Mouse (Mus musculus) liver, embryonic 11.5 days (tissue): ENCODE results near the gene C9. TPM values are rescaled to one million over a fixed set of nuclear protein-coding genes. Genes with fewer than 3 reads are reported as not detected.

Experiments used
- ATAC-seq: fragments of 200-750 bp; cut with Nextera tagmentation; replicated peaks from 2 replicates; pipeline ENCODE4 v1.8.0; 2017; ENCODE audit warnings: moderate number of reproducible peaks, mild to moderate bottlenecking, moderate TSS enrichment, moderate library complexity; ENCODE audit not compliant: low FRiP score
- DNase-seq: peaks from one replicate; pipeline ENCODE4 v3.0.0-alpha.2; 2017; ENCODE audit warnings: low spot score
- H3K27ac ChIP-seq: fragments of 300-500 bp; sonication (generic); 2 replicates; pipeline ENCODE4 v1.5.1; 2014; ENCODE audit warnings: mild to moderate bottlenecking, low read depth, low read length, control low read depth
- H3K27me3 ChIP-seq: fragments of 300-500 bp; sonication (generic); replicated peaks from 2 replicates; pipeline ENCODE4 v1.6.1; 2014; ENCODE audit warnings: low read length, mixed read lengths; ENCODE audit not compliant: control insufficient read depth, insufficient read depth
- H3K36me3 ChIP-seq: fragments of 300-500 bp; sonication (generic); 2 replicates; pipeline ENCODE4 v1.6.1; 2014; ENCODE audit warnings: mild to moderate bottlenecking, low read length, moderate library complexity, mixed read lengths; ENCODE audit not compliant: control insufficient read depth, insufficient read depth
- H3K4me1 ChIP-seq: fragments of 300-500 bp; sonication (generic); replicated peaks from 2 replicates; pipeline ENCODE4 v1.6.1; 2014; ENCODE audit warnings: low read length, mixed read lengths; ENCODE audit not compliant: control insufficient read depth, insufficient read depth
- H3K4me2 ChIP-seq: fragments of 300-500 bp; sonication (generic); 2 replicates; pipeline ENCODE4 v1.6.1; 2014; ENCODE audit warnings: mild to moderate bottlenecking, control low read depth, moderate library complexity
- H3K4me3 ChIP-seq: fragments of 300-500 bp; sonication (generic); 2 replicates; pipeline ENCODE4 v1.5.1; 2014; ENCODE audit warnings: low read depth, low read length, control low read depth
- H3K9ac ChIP-seq: fragments of 300-500 bp; sonication (generic); 2 replicates; pipeline ENCODE4 v1.6.1; 2014; ENCODE audit warnings: low read depth, low read length, control low read depth
- H3K9me3 ChIP-seq: fragments of 300-500 bp; sonication (generic); 2 replicates; pipeline ENCODE4 v1.6.1; 2016; ENCODE audit warnings: low read length, inconsistent platforms, mixed read lengths; ENCODE audit not compliant: control insufficient read depth
- WGBS: fragments of 180-500 bp; shearing (Covaris S2); extraction: QIAGEN DNeasy Blood & Tissue Kit; methylation state at CpG from one replicate; pipeline ENCODE4 v1.1.7; 2014; 5-methylcytosine and 5-hydroxymethylcytosine counted together
- polyA plus RNA-seq: library from polyadenylated mRNA; unstranded; fragments of >200 nt; fragmentation: Nextera tagmentation; extraction: Ambion mirVana; gene quantifications from 2 replicates; pipeline ENCODE4 v1.2.1, GENCODE M21; 2014

C9 gene
- polyA plus RNA-seq, 1 experiment from 2014 or later, result 0.15 TPM

- H3K27me3 ChIP-seq, result no peaks in the 10 kb centered on the region
- no peak for DNase-seq
- H3K36me3 ChIP-seq, result no peaks in the 10 kb centered on the region
- no peaks in the 10 kb centered on the region for H3K4me1 ChIP-seq
- ATAC-seq, result no peak
- no peak overlapping the region for H3K4me3 ChIP-seq
- H3K9me3 ChIP-seq, result no peaks in the 10 kb centered on the region
- 83% methylated on average over 10 of the region's 10 CpGs for WGBS
- no peak overlapping the region for H3K9ac ChIP-seq
- H3K27ac ChIP-seq, result no peak overlapping the region
- H3K4me2 ChIP-seq, result no peak overlapping the region
Measured at GRCm38 (mm10) chr15:6498396-6499070, 53.4 kb downstream of the C9 start.

DNA sequence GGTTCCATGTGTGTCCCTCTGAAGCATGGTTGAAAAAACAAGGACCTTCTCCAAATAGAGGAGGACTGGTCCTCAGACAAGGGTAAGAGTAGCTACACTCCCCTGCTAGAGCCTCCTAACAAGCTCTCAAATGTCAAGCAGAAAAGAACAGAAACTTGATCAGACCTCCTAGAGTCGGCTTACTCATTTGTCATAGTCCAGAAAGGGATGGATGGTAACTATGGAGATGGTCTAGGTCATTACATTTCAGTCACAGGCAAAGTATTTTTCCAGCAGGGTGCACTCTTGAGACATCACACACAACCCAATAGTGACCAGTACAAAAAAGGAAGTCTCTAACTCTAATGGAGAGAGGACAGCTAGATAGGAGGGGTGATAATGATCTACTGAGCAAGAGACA lies 55.7 kb downstream of the C9 start:
- DNase-seq (no peak), ATAC-seq (peak; percentile 54; the same call in 1 of the 2 replicates)
- Histone ChIP-seq H3K27ac (no peak overlapping the region), H3K4me3 (no peak overlapping the region), H3K36me3 (no peaks in the 10 kb centered on the region), H3K4me2 (no peak overlapping the region), H3K27me3 (no peaks in the 10 kb centered on the region), H3K9ac (no peak overlapping the region), H3K4me1 (no peaks in the 10 kb centered on the region), H3K9me3 (no peaks in the 10 kb centered on the region)
- WGBS, result 32% methylated on average over 1 of the region's 1 CpGs

GRCm38 (mm10) chr15:6517525-6517924 lies 72.4 kb downstream of the C9 start:
- Histone ChIP-seq H3K9ac (no peak overlapping the region), H3K27me3 (no peaks in the 10 kb centered on the region), H3K36me3 (no peaks in the 10 kb centered on the region), H3K4me2 (no peak overlapping the region), H3K9me3 (no peaks in the 10 kb centered on the region), H3K27ac (no peak overlapping the region), H3K4me3 (no peak overlapping the region), H3K4me1 (peaks cover 14% of the 10 kb centered on the region)
- WGBS, result 83% methylated on average over 1 of the region's 1 CpGs
- DNase-seq (no peak), ATAC-seq (no peak)

DNA sequence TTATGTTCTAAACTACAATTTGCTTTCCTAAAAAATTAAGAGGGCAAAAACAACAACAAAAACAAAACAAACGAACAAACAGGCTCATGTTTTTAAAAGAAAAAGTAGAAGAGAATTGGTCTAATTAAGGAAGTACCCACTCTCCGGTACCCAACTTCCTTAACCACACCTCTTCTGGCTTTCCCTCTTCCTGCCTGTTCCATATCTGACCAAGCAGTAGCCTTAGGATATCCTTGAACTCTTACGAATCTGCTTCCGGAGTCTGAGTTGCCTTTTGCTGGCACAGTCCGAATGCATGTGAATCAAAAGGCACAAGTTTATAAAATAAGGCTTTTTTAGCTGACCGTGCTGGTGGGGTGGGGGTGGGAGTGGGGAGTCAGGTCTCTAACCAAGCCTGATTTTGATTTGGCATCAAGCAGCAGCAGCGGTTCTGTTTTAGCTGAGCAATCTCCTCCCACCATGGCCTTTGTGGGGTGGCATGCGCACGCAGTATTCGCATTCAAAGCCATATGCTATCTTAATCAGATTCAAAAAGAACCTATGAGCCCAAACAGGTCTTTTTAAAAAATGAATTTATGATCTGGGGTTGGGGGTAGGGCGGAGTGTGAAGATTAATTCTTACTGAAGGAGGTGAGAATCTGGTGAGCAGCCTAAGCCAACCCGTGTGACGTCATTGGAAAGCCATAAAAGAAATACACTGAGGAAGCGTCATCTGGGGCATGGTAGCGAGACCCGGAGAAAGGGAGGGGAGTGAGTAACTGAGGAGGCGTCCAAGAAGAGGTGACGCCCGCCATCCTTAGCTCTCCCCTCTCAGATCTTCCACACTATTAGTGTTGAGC lies 74.5 kb downstream of the C9 start:
- H3K4me1 ChIP-seq, result peaks cover 14% of the 10 kb centered on the region
- H3K9me3 ChIP-seq, result no peaks in the 10 kb centered on the region
- H3K36me3 ChIP-seq, result no peaks in the 10 kb centered on the region
- H3K27ac ChIP-seq, result peak overlapping the region; percentile 2
- H3K4me2 ChIP-seq, result peak overlapping the region; percentile 38
- 0 out of 2 replicates have a peak overlapping the region, but pooled peaks have one; percentile 4 for H3K4me3 ChIP-seq
- no peak overlapping the region for H3K9ac ChIP-seq
- H3K27me3 ChIP-seq, result no peaks in the 10 kb centered on the region
- no peak for DNase-seq
- WGBS, result 59% methylated on average over 19 of the region's 19 CpGs
- ATAC-seq, result no peak; the same call in 1 of the 2 replicates

GRCm38 (mm10) chr15:6520505-6521155 lies 75.5 kb downstream of the C9 start:
- H3K4me3 ChIP-seq, result no peak overlapping the region
- no peak overlapping the region for H3K9ac ChIP-seq
- H3K4me1 ChIP-seq, result peaks cover 14% of the 10 kb centered on the region
- no peaks in the 10 kb centered on the region for H3K36me3 ChIP-seq
- ATAC-seq (peak; percentile 73), DNase-seq (no peak)
- 28% methylated on average over 10 of the region's 10 CpGs for WGBS
- H3K27me3 ChIP-seq, result no peaks in the 10 kb centered on the region
- peak overlapping the region; percentile 38 for H3K27ac ChIP-seq
- peak overlapping the region; percentile 38 for H3K4me2 ChIP-seq
- no peaks in the 10 kb centered on the region for H3K9me3 ChIP-seq

DNA sequence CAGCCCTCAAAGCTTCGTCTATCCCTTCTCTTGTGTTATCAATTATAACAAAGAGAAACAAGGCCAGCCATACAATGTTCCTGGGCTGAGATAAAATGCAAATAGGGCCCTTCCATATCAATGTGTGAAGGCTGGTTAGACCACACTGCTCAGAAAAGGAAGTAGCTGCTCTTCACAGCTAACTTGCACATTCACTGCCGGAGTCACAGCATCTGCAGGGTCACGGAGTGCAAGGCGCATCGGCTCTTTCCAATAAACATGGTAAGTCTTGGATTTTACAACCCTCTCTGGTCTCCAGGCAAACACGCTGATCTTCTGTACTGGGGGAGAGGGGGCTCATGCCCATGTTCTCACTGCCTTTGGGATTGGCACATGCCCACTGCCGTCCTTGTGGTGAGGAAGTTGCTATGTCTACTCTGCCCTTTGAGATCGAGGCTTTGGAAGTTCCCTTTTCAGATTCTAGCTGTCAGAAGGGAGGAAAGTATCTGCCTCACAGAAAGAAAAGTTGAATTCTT lies 77.6 kb downstream of the C9 start, which contains the start of gene Fyb:
Fyb (plus strand) TSS at position 201 of the 515 bp plus-strand sequence.
- 32% methylated on average over 8 of the region's 8 CpGs for WGBS
- no peaks in the 10 kb centered on the region for H3K9me3 ChIP-seq
- H3K4me2 ChIP-seq, result peak within 1 kb of the TSS; percentile 67
- H3K27ac ChIP-seq, result peak within 1 kb of the TSS; percentile 63
- no peaks in the 10 kb centered on the region for H3K36me3 ChIP-seq
- ATAC-seq (peak; percentile 78), DNase-seq (no peak)
- peaks cover 14% of the 10 kb centered on the region for H3K4me1 ChIP-seq
- peak within 1 kb of the TSS; percentile 49; the same call in 1 of the 2 replicates for H3K9ac ChIP-seq
- no peaks in the 10 kb centered on the region for H3K27me3 ChIP-seq
- H3K4me3 ChIP-seq, result peak within 1 kb of the TSS; percentile 53

GRCm38 (mm10) chr15:6524801-6525200 lies 79.7 kb downstream of the C9 start:
- H3K4me3 ChIP-seq, result no peak overlapping the region
- no peaks in the 10 kb centered on the region for H3K36me3 ChIP-seq
- H3K4me2 ChIP-seq, result peak overlapping the region; percentile 18; the same call in 1 of the 2 replicates
- H3K27me3 ChIP-seq, result no peaks in the 10 kb centered on the region
- no peak overlapping the region for H3K9ac ChIP-seq
- H3K9me3 ChIP-seq, result no peaks in the 10 kb centered on the region
- ATAC-seq (no peak), DNase-seq (no peak)
- 0 out of 2 replicates have a peak overlapping the region, but pooled peaks have one; percentile 28 for H3K27ac ChIP-seq
- WGBS, result 63% methylated on average over 2 of the region's 2 CpGs
- H3K4me1 ChIP-seq, result peaks cover 10% of the 10 kb centered on the region

DNA sequence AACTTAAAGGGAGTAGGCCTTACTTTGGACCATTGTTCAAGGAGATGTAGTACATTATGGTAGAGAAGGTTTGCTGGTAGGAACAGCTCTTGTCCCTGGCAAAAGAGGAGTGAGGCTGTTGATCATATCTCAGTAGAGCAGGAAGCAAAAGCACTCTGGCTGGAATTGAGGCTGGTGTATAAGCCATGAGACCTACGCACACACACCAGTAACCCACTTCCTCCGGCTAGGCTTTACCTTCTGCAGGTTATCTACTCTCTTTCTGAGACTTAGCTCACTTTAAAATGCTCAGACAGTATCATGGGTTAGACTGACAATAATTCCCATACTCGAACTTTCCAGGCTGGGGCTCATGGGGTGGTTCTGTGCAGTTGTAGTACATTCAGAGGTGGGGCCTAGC lies 80.3 kb downstream of the C9 start:
- no peaks in the 10 kb centered on the region for H3K27me3 ChIP-seq
- H3K27ac ChIP-seq, result 0 out of 2 replicates have a peak overlapping the region, but pooled peaks have one; percentile 28
- DNase-seq (no peak), ATAC-seq (no peak)
- H3K9ac ChIP-seq, result no peak overlapping the region
- H3K36me3 ChIP-seq, result no peaks in the 10 kb centered on the region
- H3K4me1 ChIP-seq, result peaks cover 7% of the 10 kb centered on the region
- H3K9me3 ChIP-seq, result no peaks in the 10 kb centered on the region
- H3K4me2 ChIP-seq, result peak overlapping the region; percentile 18
- H3K4me3 ChIP-seq, result no peak overlapping the region
- WGBS, result 59% methylated on average over 3 of the region's 3 CpGs
